Mouse (Mus musculus) intestine, postnatal 0 days (tissue): ENCODE data around the gene Fbxw17. TPM values are rescaled to one million over a fixed set of nuclear protein-coding genes. Genes with fewer than 3 reads are reported as not detected.
"Not testable (repeated sequence)": the region's sequence is repeated elsewhere in the genome, so short reads cannot be mapped to it uniquely, and the experiment has no call there.

ENCODE experiments used
- ATAC-seq: fragments of 200-750 bp; cut with Nextera tagmentation; 2 replicates; pipeline ENCODE4 v1.8.0; 2017; ENCODE audit warnings: mild to moderate bottlenecking, moderate TSS enrichment, moderate library complexity
- H3K27ac ChIP-seq: fragments of 300-500 bp; sonication (generic); 2 replicates; pipeline ENCODE4 v1.5.1; 2014; ENCODE audit warnings: mild to moderate bottlenecking, low read depth, low read length, moderate library complexity
- H3K27me3 ChIP-seq: fragments of 300-500 bp; sonication (generic); replicated peaks from 2 replicates; pipeline ENCODE4 v1.6.1; 2014; ENCODE audit warnings: low read length, mixed read lengths; ENCODE audit not compliant: control insufficient read depth, insufficient read depth
- H3K36me3 ChIP-seq: fragments of 300-500 bp; sonication (generic); 2 replicates; pipeline ENCODE4 v1.6.1; 2014; ENCODE audit warnings: mild to moderate bottlenecking, moderate library complexity; ENCODE audit not compliant: control insufficient read depth, insufficient read depth
- H3K4me1 ChIP-seq: fragments of 300-500 bp; sonication (generic); replicated peaks from 2 replicates; pipeline ENCODE4 v1.6.1; 2014; ENCODE audit warnings: antibody characterized with exemption, low read length, mixed read lengths; ENCODE audit not compliant: control insufficient read depth, insufficient read depth
- H3K4me2 ChIP-seq: fragments of 300-500 bp; sonication (generic); replicated peaks from 2 replicates; pipeline ENCODE4 v1.6.1; 2014; ENCODE audit warnings: low read depth, mild to moderate bottlenecking, moderate library complexity
- H3K4me3 ChIP-seq: fragments of 300-500 bp; sonication (generic); 2 replicates; pipeline ENCODE4 v1.5.1; 2014; ENCODE audit warnings: low read depth, low read length
- H3K9ac ChIP-seq: fragments of 300-500 bp; sonication (generic); 2 replicates; pipeline ENCODE4 v1.6.1; 2014; ENCODE audit warnings: mild to moderate bottlenecking, low read depth, low read length
- H3K9me3 ChIP-seq: fragments of 300-500 bp; sonication (generic); 2 replicates; pipeline ENCODE4 v1.6.1; 2016; ENCODE audit warnings: mixed run types; ENCODE audit not compliant: control insufficient read depth
- CTCF ChIP-seq: sonication (generic); IDR thresholded peaks from 2 replicates; pipeline ENCODE4 v1.5.1; 2016; ENCODE audit warnings: low read depth, mild to moderate bottlenecking, control low read depth, antibody characterized with exemption, moderate library complexity
- WGBS: fragments of 180-500 bp; shearing (Covaris S2); extraction: QIAGEN DNeasy Blood & Tissue Kit; methylation state at CpG from one replicate; pipeline ENCODE4 v1.1.7; 2014; 5-methylcytosine and 5-hydroxymethylcytosine counted together
- polyA plus RNA-seq: library from polyadenylated mRNA; unstranded; fragments of >200 nt; fragmentation: Nextera tagmentation; extraction: Ambion mirVana; gene quantifications from 2 replicates; pipeline ENCODE4 v1.2.1, GENCODE M21; 2015

Fbxw17 gene
- polyA plus RNA-seq: 15.1 and 15.9 TPM in 2 replicates

DNA sequence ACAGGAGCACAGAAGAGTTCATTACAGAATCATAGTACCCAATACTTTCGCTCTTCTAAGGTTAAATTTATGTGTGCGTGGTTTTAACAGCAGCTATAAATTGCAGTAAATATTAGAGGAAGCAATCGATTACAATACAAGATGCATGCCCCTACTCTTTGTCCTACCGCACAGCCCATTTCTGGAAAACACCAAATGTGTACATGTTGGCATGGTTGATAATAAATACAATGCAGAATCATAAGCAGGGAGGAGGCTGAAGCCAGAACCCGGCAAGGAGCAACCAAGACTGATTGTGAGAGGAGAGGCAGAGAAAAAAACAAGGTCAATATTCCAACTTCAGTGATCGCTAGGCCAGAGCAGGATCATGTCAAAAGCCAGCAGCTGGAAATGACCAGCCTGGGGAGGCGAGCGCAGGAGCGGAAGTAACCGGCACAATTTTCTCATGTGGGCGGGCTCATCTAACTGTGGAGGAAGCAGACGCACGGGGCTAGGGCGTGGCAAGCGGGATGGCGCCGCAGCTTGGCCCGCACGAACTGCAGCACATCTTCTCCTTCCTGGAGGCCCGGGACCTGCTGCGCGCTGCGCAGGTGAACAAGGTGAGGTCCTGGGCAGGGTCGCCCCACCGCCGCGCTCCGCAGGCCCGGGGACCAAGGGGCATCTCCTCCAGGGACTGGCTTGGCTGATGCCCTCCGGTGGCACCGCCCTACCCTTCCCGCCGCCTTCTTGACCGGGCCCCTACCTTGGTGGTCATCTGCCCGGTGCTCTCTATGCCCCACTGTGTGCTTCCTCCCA, at the start of gene Fbxw17:
Gene Fbxw17, plus strand, starts transcription at position 476 of the 795 bp plus-strand sequence.
- peaks cover 8% of the 10 kb centered on the region; the same call in 1 of the 2 replicates for H3K36me3 ChIP-seq
- H3K4me2 ChIP-seq: peak within 1 kb of the TSS; percentile 82
- no peaks in the 10 kb centered on the region for H3K27me3 ChIP-seq
- peak; percentile 90 for ATAC-seq
- no peaks in the 10 kb centered on the region for H3K4me1 ChIP-seq
- no peak for TF ChIP-seq CTCF
- no peak within 1 kb of the TSS for H3K27ac ChIP-seq
- 10% methylated on average over 31 of the region's 35 CpGs for WGBS
- H3K4me3 ChIP-seq: peak within 1 kb of the TSS; percentile 92
- H3K9ac ChIP-seq: peak within 1 kb of the TSS; percentile 76
- no peaks in the 10 kb centered on the region for H3K9me3 ChIP-seq

DNA sequence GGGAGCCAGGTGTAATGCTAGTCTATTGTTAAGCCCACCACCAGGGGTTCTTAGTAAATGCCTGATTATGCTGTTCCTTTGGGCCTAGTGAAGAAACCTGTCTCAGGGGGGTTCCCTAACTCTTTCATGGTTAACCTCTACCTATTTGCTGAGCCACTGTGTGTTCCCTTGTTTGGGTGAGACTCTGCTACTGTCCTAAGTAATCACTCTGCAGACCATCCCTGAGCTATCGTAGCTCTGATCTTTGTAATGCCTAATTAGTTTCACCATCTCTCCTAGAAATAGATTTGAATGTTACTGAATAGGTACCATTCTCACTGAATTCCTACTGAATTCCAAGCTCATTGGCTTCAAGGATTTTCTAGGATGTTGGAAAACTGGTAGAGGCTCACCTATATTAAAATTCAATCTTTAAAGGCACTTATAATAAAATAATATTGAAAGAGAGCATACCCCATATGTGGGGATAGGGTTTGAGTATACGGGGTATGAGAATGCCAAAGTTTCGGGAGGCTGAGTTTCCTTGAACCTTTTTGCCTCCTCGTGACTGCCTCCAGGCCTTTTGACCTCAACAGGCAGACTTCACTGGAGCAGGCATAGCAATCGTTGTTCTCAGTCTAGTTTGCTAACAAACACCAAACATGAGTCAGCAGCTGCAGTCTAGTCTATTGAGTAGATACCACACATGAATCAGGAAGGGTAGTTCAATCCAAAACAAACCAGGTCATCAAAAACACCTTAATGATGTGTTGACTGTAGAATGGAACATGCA, 44.5 kb upstream of the Fbxw17 start:
- not testable (repeated sequence) for H3K9me3 ChIP-seq

DNA sequence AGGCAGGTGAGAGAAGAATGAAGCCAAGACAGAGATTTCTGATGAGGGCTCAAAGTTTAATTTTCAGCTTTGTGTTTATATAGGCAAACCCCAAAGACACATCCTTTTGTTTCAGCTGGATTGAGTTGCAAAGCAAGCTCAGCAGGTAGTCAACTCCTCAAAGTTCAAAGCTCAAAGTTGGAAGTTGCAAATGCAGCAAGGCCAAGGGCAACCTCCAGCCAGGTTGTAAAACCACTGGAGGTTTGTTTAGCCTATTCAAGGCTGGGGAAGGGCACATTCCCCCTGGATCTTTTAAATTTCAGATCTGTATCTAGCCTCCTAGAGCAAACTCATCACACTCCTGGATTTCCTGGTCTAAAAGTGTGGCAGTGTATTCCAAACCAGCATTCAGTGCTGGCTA, 28.5 kb upstream of the Fbxw17 start:
- not testable (repeated sequence) for ATAC-seq, H3K36me3 ChIP-seq, H3K4me1 ChIP-seq, H3K9ac ChIP-seq, H3K27ac ChIP-seq, H3K4me2 ChIP-seq, H3K4me3 ChIP-seq, H3K27me3 ChIP-seq, H3K9me3 ChIP-seq

More for the DNA sequence above, 44.5 kb upstream of the Fbxw17 start:
- ATAC-seq, H3K4me2 ChIP-seq, H3K27me3 ChIP-seq, H3K27ac ChIP-seq, H3K4me3 ChIP-seq, H3K9ac ChIP-seq, H3K36me3 ChIP-seq, H3K4me1 ChIP-seq: not testable (repeated sequence)
- WGBS: 79% methylated on average over 5 of the region's 5 CpGs

DNA sequence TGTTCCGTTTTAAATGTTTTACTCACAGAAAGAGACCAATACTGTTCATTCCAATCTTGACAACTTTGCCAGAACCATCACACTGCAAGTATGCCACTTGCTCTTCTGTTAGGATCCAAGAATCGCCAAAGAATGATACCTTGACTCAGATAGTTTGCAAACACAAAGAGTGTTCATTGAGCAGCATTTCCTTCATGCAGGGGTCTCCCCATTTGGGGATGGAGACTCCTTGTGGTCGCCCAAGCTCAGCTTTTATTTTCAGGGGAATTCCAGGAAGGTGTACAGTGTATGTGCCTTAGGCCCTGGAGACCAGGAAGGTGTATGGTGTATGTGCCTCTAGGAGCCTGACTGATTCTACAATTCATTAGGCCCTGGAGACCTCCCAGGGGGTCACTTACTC, 757 bp downstream of the Fbxw17 start:
- H3K27ac ChIP-seq: no peak overlapping the region
- no peaks in the 10 kb centered on the region for H3K4me1 ChIP-seq
- H3K9me3 ChIP-seq: no peaks in the 10 kb centered on the region
- no peaks in the 10 kb centered on the region for H3K27me3 ChIP-seq
- H3K36me3 ChIP-seq: peaks cover 17% of the 10 kb centered on the region; the same call in 1 of the 2 replicates
- peak overlapping the region; percentile 82 for H3K4me2 ChIP-seq
- H3K9ac ChIP-seq: peak overlapping the region; percentile 76; the same call in 1 of the 2 replicates
- H3K4me3 ChIP-seq: peak overlapping the region; percentile 92
- 42% methylated on average over 3 of the region's 3 CpGs for WGBS
- TF ChIP-seq CTCF: 0 out of 2 replicates have a peak, but pooled peaks have one; percentile 11
- no peak for ATAC-seq

DNA sequence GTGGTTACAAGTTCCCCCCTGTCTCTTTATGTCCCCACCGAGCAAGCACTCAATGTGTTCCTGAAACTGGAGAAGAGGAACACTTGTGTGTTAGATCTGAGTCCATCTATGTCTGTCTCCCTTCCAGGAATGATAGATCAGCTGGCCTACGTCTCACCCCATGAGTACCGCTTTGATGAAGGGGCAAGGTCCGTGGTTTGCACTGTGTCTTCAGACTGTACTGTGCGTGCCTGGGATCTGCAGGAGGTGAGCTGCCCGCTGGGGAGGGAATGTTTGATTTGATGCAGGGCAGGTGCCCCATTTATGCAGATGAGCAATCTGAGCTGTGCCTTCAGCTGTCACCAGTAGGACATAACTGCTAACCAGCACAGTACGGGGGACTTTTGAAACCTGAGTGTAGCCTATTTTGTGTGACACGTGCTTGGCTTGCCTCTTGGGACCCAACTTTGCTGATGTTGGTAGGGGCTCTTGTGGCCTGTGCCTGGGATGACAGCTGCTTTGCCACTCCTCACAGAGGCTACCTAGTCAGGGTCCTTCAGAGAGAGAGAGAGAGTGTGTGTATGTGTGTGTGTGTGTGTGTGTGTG, 6.1 kb downstream of the Fbxw17 start:
- H3K9ac ChIP-seq: no peak overlapping the region
- H3K36me3 ChIP-seq: peaks cover 66% of the 10 kb centered on the region
- no peaks in the 10 kb centered on the region for H3K9me3 ChIP-seq
- H3K4me1 ChIP-seq: no peaks in the 10 kb centered on the region
- no peak overlapping the region for H3K4me3 ChIP-seq
- H3K27me3 ChIP-seq: no peaks in the 10 kb centered on the region
- TF ChIP-seq CTCF: no peak
- H3K27ac ChIP-seq: no peak overlapping the region
- 73% methylated on average over 8 of the region's 8 CpGs for WGBS
- ATAC-seq: no peak
- H3K4me2 ChIP-seq: no peak overlapping the region

DNA sequence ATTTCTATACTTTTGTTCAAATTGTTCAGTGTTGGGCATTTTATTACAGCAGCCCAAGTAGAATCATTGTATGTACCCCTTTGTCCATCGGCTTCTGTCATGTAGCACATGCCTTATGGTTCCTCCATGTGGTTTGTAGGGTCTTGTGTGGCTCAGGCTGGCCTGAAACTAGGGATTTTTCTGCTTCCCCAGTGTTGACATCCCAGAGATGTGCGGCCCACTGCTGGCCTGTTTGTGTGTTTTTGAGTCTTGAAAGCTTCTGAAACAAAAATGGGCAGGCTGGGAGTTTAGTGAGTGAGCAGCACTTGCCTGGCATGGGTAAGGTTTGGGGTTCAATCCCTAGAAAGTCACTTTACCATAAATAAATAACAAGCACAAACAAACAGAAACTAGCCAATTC, 6.9 kb downstream of the Fbxw17 start:
- no peak overlapping the region for H3K27ac ChIP-seq
- WGBS: 93% methylated on average over 2 of the region's 2 CpGs
- ATAC-seq: no peak
- no peak for TF ChIP-seq CTCF
- no peaks in the 10 kb centered on the region for H3K4me1 ChIP-seq
- peaks cover 74% of the 10 kb centered on the region for H3K36me3 ChIP-seq
- H3K4me3 ChIP-seq: no peak overlapping the region
- no peak overlapping the region for H3K4me2 ChIP-seq
- no peak overlapping the region for H3K9ac ChIP-seq
- no peaks in the 10 kb centered on the region for H3K27me3 ChIP-seq
- no peaks in the 10 kb centered on the region for H3K9me3 ChIP-seq
